Mouse (Mus musculus) central nervous system, embryonic 18 days (tissue): ENCODE measurements around the gene Olfr684. TPM values are rescaled to one million over a fixed set of nuclear protein-coding genes. Genes with fewer than 3 reads are reported as not detected.

Experiments used
- polyA plus RNA-seq: library from polyadenylated mRNA; depleted of rRNA; stranded (reverse); fragments of >200 nt; gene quantifications from 2 replicates; pipeline ENCODE4 v1.2.3, GENCODE M21; 2012; rRNA removed

Gene Olfr684
- polyA plus RNA-seq = not detected in 2 replicates

GRCm38 (mm10) chr7:105163553-105163952 lies at the start of gene Olfr684:
TSS of gene Olfr684 (minus strand) at chr7:105163653.

GRCm38 (mm10) chr7:105207385-105207784 lies 43.9 kb upstream of the Olfr684 start, which contains the start of gene Olfr686:
TSS of gene Olfr686 (minus strand) at chr7:105207485.

DNA sequence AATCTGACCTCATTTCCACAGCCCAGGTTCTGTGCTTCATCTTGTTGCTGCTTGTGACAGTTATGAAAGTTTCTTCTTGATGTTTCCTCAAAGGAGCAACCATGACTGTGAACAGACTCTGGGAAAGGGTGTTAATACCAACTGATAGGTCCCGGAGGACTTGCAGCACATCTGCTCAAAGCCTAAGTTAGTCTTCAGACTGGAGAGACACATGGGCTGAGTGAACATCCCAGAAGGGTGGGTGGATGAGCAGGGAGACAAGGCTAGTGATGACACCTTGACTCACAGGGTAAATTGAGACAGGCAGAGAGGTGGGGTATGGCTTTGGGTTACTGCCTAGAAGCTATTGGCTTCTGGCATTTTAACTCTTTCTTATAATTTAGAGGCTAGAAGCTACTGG lies 22.5 kb upstream of the Olfr684 start, which contains the start of gene Olfr685:
TSS of gene Olfr685 (minus strand) at position 101 of the 400 bp plus-strand sequence.

DNA sequence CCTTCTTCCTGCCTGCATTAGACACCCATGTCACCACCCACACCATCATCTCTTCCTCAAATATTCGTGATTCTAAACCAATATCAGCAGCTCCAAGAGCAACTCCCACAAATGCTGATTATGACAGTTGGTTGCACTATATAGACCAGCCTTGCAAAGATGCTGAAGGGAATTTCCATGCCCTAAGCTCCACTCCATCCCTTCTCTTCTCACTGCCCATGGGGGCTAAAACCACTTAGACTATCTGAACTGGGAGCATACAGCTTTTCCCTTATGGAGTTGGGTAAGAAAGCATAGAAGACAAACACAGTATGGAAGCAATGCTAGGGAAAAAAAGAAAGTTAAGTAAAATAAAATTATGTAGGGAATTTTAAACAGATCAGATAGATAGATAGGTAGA lies 16.5 kb downstream of the Olfr684 start, which contains the start of gene Olfr683:
TSS of gene Olfr683 (minus strand) at position 101 of the 400 bp plus-strand sequence.

GRCm38 (mm10) chr7:105116536-105116935 lies 46.9 kb downstream of the Olfr684 start, which contains the start of gene Olfr681:
TSS of gene Olfr681 (plus strand) at chr7:105116836.

Other genes with a start within 250 kb of the Olfr684 start
- gene Olfr667, start 242.2 kb downstream of the Olfr684 start, polyA plus RNA-seq = not detected in 2 replicates
- gene Olfr668, start 235.6 kb downstream of the Olfr684 start, polyA plus RNA-seq = not detected in 2 replicates
- not detected in 2 replicates for gene Olfr669, start 229.4 kb downstream of the Olfr684 start, polyA plus RNA-seq
- not detected in 2 replicates for gene Olfr670, start 201.0 kb downstream of the Olfr684 start, polyA plus RNA-seq
- gene Olfr671, start 184.5 kb downstream of the Olfr684 start, polyA plus RNA-seq = not detected in 2 replicates
- gene Olfr672, start 161.6 kb downstream of the Olfr684 start, polyA plus RNA-seq = not detected in 2 replicates
- gene Olfr675, start 135.2 kb downstream of the Olfr684 start, polyA plus RNA-seq = not detected in 2 replicates
- gene Olfr676, start 131.0 kb downstream of the Olfr684 start, polyA plus RNA-seq = not detected in 2 replicates
- gene Olfr677, start 112.3 kb downstream of the Olfr684 start, polyA plus RNA-seq = not detected in 2 replicates
- gene Olfr678, start 99.2 kb downstream of the Olfr684 start, polyA plus RNA-seq = not detected in 2 replicates
- gene Olfr679, start 82.4 kb downstream of the Olfr684 start, polyA plus RNA-seq = not detected in 2 replicates
- gene Olfr680-ps1, start 70.8 kb downstream of the Olfr684 start, polyA plus RNA-seq = not detected in 2 replicates
- not detected in 2 replicates for gene Olfr681, start 46.8 kb downstream of the Olfr684 start, polyA plus RNA-seq
- not detected in 2 replicates for gene Olfr683, start 16.6 kb downstream of the Olfr684 start, polyA plus RNA-seq
- gene Olfr685, start 22.4 kb upstream of the Olfr684 start, polyA plus RNA-seq = not detected in 2 replicates
- gene Olfr686, start 43.8 kb upstream of the Olfr684 start, polyA plus RNA-seq = not detected in 2 replicates
- gene Olfr688, start 124.4 kb upstream of the Olfr684 start, polyA plus RNA-seq = not detected in 2 replicates
- not detected in 2 replicates for gene Olfr689, start 147.5 kb upstream of the Olfr684 start, polyA plus RNA-seq
- gene Olfr690, start 170.5 kb upstream of the Olfr684 start, polyA plus RNA-seq = 0.12 and 0.43 TPM in 2 replicates
- gene Olfr691, start 178.6 kb upstream of the Olfr684 start, polyA plus RNA-seq = 0.21 and 0.24 TPM in 2 replicates
- not detected in 2 replicates for gene Olfr692, start 204.6 kb upstream of the Olfr684 start, polyA plus RNA-seq
- not detected in 2 replicates for gene Gm5901, start 211.4 kb upstream of the Olfr684 start, polyA plus RNA-seq
- gene Fam160a2, start 236.4 kb upstream of the Olfr684 start, polyA plus RNA-seq = 35.4 and 37.7 TPM in 2 replicates
- gene Cnga4, start 240.9 kb upstream of the Olfr684 start, polyA plus RNA-seq = 0.27 and 0.32 TPM in 2 replicates